Mouse (Mus musculus): ENCODE measurements around the gene 4632433K11Rik.

DNA sequence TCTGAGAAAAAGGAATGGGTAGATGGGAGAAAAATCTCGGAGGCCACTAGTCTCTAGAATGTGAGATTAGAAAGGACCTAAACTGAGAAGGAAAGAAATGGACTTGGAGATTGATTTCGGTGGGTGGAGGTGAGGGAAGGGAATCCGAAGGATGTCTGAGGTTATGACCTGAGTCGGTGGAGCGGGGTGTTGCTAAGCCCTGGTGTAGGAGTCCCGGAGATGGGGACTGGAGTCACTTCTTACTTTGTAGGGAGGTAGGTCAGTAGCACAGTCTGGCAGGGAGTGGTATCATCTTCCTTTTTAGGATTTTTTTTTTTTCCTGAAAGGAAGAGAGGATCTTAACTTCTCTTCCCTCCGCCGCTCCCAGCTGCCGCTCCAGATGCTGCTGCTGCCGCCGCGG lies 18.5 kb downstream of the 4632433K11Rik start:
- TF ChIP-seq CTCF (IDR thresholded peaks at IDR 0.05; ENCODE audit: extremely low read depth, insufficient read depth, low read length) (no peak), POLR2A (IDR thresholded peaks at IDR 0.05; ENCODE audit: extremely low read depth, insufficient read depth, low read length) (no peak)
